Mouse (Mus musculus) urinary bladder, postnatal 14 days (tissue): Measurements from ENCODE around the gene Zdhhc1.

Experiments
- DNase-seq: peaks from one replicate; pipeline ENCODE4 v3.0.0; 2021; ENCODE audit warnings: low spot score

Zdhhc1 gene

GRCm38 (mm10) chr8:105517346-105517745 is 20.6 kb upstream of the Zdhhc1 start:
- no peak for DNase-seq

DNA sequence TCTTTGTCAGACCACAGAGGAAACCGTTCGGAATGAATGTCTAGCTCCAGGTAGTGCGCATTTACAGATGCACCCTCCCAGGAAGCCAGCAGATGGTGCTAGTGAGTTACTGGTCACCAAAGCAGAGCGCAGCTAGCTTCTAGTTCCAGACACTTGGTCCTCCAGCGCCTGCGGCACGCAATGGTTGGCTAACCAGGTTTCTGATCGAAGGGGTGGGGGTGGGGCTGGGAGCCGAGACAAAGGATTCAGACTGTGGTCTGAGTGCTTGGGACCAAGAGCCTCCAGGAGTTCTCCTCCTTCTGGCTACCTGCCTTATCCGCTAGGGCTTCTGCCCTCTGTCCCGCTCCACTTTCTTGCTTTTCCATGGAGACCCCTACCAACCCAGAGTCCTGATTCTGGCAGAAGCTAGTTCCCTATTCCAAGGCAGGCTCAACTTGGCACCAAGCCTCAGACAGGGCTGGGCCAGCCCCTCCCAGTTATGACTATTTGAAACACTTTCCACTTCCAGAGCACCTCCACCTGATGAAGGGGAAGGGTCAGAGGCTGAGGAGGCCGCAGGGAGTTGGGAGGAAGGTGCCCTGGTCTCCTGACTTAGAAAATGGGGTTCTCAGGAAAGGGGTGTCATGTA is 19.4 kb upstream of the Zdhhc1 start:
- peak; percentile 78 for DNase-seq

- DNase-seq, result peak; percentile 62
Observed at GRCm38 (mm10) chr8:105514656-105515055, 18.0 kb upstream of the Zdhhc1 start.

GRCm38 (mm10) chr8:105514194-105514593 is 17.5 kb upstream of the Zdhhc1 start:
- DNase-seq, result no peak

GRCm38 (mm10) chr8:105509997-105510735 is 13.5 kb upstream of the Zdhhc1 start:
- no peak for DNase-seq

- DNase-seq, result no peak
Observed at GRCm38 (mm10) chr8:105508758-105509157, 12.1 kb upstream of the Zdhhc1 start.

DNA sequence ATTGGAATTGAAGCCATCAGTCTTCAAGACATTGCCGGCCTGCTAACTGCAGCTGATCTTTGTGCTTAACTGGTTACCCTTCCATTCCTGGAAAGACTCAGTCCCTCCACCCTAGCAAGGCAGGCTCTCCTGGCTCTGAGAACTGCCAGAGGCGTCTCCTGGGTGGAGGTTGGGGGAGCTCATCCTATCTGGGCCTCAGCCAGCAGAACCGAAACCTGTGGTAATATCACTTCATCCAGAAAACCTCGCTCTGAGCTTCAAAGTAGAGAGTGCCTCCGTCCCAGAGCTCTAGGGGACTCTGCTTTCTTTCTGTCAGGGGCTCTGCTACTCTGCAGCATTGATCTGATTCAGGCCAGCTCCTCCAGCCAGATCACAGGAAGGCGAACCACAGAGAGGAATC is 10.3 kb upstream of the Zdhhc1 start:
- no peak for DNase-seq

DNA sequence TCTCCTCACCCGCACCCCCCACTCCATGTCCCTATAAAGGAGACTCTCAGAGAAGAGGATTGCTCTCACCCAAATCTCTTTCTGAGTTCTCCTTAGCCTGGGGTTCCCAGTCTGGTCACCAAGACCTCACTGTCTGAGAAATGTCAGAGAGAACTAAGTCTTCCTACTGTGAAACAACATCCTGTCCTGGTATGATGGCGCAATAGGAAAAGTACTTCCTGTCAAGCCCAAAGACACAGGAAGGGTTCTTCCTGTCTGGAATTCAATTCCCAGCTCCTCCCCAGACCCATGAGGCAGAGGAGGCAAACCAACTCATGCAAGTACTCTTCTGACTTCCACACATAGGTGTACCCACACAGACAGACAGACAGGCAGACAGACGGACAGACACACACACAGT is 7.9 kb upstream of the Zdhhc1 start:
- no peak for DNase-seq

DNA sequence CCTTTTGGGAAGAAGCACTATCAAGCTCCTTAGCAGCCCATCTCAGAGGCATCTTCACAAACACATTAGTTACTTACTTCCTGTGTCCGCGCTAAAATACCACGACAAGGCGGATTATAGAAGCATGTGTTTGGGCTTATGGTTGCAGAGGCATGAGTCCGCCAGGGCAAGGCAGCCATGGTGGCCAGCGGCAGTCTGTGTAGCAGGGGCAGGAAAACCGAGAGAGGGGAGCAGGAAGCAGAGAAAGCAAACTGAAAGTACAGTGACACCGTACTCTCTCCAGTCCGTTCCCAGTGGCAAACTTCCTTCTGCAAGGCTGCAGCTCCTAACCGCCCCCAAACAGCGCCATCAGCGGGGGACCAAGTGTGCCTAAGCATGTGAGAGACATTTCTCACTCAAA is 3.1 kb upstream of the Zdhhc1 start:
- DNase-seq, result no peak

- no peak for DNase-seq
Observed at GRCm38 (mm10) chr8:105495350-105496302, 1.1 kb downstream of the Zdhhc1 start.

DNA sequence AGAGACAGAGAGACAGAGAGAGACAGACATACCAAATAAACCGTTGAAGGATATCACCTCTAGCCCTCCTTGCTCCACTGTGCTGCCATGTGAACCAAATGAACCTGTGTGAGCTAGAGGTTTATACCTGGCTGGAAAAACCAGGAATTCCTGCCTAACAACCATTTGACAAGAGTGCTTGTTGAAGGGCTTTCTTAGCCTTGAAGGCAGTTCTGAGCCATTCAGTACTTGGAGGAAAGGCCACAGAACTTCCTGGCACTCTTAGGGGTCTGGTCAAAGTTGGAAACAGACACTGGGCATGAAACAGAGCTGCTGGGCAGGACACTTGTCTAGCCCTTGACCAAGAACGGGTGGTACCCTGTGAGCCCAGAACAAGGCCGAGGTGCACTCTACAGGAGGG is 2.1 kb downstream of the Zdhhc1 start:
- no peak for DNase-seq

DNA sequence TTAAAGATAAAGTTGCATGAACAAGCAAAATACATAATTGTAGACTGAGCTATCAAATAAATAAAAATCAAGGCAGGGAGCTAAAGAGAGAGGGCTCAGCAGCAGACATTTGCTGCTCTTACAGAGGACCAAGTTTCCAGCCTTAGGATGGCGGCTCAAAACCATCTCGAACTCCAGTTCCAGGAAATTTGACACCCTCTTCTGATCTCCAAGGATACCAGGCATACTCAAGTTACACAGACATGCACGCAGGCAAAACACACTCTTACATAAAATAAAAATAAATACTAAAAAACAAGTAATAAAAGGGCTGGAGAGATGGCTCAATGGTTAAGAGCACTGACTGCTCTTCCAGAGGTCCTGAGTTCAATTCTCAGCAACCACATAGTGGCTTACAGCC is 3.2 kb downstream of the Zdhhc1 start:
- DNase-seq, result no peak

GRCm38 (mm10) chr8:105489281-105489680 is 7.4 kb downstream of the Zdhhc1 start:
- no peak for DNase-seq

DNA sequence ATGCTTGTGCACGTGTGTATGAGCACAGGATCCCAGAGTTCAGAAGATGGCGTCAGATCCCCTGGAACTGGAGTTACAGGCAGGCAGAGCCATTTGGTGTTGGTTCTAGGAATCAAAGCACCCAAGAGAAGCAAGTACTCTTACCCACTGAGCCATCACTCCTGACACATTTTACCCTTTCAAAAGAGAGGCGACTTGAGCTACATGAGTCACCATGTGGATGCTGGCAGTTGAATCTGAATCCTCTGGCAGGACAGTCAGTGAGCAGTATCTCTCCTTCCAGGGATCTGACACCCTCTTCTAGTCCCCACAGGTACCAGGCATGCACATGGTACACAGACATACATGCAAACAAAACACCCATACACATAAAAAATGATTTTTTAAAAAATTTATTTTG is 8.6 kb downstream of the Zdhhc1 start:
- no peak for DNase-seq

- peak; percentile 70 for DNase-seq
Observed at GRCm38 (mm10) chr8:105484392-105484791, 12.3 kb downstream of the Zdhhc1 start.

DNA sequence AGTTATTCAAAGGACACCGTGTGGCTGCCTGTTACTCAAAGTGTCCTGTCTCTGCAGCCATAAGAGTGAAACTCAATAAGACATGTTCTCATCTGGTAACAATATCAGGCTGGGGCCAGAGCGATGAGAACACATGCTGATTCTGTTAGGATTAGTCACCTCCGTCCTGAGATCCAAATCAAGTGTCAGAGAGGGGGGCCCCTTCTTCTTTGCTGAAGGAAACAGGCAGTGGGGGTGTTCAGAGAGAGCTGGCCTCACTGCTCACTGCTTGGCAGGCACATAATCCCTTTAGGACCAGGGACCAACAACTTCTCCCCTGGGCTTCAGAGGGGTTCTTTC is 12.7 kb downstream of the Zdhhc1 start:
- no peak for DNase-seq

- peak; percentile 68 for DNase-seq
Observed at GRCm38 (mm10) chr8:105483212-105484029, 13.3 kb downstream of the Zdhhc1 start.

GRCm38 (mm10) chr8:105482123-105482522 is 14.6 kb downstream of the Zdhhc1 start:
- DNase-seq, result no peak

DNA sequence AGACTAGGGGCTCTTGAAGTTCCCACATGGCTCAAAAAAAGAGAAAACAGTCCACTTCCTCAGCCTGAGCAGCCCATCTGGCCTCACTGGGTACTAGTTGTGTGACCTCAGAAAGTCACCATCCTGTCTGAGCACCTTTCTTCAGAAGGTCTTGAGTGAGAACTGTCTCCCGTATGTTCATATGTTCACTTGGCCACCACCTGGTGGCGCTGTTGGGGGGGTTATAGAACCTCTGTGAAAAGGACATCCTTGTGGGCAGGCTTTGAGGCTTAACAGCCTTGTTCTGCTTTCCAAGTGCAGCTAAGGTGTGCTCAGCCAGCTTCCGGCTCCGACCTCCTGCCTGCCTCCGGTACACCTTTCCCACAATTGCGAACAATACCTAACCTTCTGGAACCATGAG is 15.2 kb downstream of the Zdhhc1 start:
- DNase-seq, result no peak

DNA sequence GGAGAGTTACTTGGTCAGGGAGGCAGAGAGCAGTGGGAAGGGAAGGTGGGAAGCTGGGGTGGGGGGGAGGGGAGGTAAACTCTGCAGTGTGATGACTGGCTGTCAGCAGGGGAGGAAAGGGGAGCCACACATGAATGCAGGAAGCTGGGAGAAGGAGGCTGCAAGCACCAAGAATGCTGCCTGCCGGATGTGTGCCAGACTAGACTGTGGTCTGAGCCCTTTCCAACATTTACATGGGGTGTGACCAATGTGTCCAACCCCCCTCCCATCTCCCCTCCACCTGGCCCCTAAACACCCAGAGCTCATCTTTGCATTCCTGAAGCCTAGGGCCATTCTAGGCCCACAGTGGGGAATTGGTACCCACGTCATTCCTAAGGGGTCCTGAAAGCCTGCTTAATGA is 15.7 kb downstream of the Zdhhc1 start:
- no peak for DNase-seq

- no peak for DNase-seq
Observed at GRCm38 (mm10) chr8:105477792-105478191, 18.9 kb downstream of the Zdhhc1 start.
